Mouse (Mus musculus): ENCODE measurements around the gene Efhc1.
"Not testable (repeated sequence)": the region's sequence is repeated elsewhere in the genome, so short reads cannot be mapped to it uniquely, and the experiment has no call there.

Efhc1 gene

DNA sequence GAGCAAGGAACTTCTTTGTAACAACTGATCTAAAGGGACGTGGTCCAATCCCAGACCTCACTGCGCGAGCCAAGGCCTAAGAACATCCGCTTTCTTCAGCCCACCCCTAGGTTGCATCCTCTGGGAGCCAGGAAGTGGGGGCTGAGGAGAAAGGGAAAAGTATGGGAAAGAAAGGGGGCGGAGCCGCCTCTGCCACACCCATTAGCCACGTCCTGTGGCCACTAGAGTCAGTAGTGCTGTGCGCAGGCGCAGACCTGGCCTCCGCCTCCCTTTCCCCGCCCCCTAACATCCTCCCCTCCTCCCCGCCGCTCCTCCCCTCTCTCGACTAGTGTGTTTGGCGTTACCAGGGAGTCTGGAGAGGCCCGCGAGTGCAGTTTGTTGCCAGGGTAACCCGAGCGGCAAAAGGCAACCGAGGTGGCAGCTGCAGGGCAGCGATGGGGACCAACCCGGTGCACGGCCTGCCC lies at the start of gene Efhc1:
TSS of gene Efhc1 (plus strand) at position 327 of the 464 bp plus-strand sequence.
- DNase-seq (ENCODE audit: low read depth, low spot score): peak; percentile 96

DNA sequence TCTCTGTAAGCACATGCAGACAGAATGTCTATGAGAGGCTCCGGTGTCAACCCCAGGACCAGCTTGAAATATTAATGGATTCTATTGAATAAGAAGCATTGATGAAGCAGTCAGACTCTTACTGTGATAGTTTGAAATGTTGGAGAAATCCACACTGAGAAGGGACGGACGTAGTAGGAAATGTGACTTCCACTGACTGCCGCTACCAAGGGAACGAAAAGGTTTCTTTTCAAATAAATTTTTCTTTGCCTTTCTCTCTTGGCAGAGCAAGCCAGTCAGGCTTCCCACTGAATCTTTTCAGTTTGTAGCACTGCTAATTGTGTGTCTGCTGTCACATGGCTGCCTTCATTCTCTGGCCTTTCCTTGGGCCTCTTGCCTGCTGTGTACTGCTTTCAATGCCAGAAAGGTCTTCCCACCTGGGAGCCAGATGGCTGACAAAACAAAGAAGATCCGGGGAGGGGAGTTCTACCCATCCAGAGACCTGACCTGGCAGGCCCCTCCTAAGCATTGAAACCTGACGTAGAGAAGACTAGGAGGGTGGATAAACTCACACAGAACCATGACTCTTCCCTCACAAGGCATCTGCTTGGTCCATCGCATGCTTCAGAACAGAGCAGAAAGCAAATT lies 45.8 kb upstream of the Efhc1 start:
- no peak for DNase-seq (ENCODE audit: low read depth, low spot score)

DNA sequence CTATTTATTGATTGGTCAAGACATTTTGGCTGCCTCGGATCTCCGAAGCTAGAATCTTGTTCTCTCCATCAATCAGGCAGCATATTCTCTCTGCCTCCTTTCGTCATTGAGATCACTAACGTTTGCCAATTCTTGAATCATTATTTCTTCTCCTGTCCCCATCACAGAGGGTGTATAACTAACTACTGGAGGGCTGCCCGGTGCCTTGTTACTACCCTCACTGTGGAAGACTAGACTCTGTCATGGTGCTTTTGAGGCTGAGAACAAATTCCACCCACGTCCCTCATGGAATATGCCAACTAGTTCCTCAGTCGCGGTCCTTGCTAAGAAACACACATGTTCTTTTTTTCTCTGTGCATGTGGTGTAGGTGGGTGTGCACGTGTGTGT lies 45.3 kb upstream of the Efhc1 start:
- DNase-seq (ENCODE audit: low read depth, low spot score): no peak

DNA sequence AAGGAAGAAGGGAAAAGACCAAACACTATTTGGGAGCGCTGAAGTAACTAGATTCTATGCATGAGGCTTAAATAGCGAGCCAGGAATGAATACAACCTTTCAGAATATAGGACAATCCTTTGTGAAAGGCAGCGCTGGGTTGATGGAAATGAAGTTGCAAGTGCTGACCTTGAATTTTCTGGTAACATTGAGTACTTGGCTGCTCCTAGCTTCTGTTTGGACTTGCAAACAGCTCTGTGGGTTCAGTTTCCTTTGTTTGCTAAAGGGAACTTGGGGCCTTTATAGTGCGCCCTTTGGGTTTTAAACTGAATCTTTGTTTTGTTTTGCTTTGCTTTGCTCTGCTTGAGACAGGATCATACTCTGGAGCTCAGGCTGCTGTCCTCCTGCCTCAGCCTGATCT lies 42.9 kb upstream of the Efhc1 start:
- DNase-seq (ENCODE audit: low read depth, low spot score): no peak

DNA sequence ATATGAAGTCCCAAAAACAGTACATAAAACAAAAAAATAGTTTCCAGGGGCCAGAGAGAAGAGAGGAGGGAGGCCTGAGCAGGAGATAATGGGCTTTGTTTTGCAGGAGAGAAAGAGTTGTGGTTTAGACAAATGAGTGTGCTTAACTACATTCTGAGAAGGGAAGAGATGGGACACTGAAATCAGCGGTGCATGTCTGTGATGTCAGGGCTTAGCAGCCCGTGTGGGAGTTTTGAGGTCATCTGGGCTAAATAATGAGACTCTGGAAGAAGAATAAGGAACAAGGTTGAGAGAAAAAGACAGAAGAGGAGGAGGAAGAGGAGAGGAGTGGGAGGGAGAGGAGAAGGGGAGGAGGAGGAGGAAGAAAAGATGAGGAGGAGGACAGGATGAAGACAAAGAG lies 39.3 kb upstream of the Efhc1 start:
- DNase-seq (ENCODE audit: low read depth, low spot score): no peak

DNA sequence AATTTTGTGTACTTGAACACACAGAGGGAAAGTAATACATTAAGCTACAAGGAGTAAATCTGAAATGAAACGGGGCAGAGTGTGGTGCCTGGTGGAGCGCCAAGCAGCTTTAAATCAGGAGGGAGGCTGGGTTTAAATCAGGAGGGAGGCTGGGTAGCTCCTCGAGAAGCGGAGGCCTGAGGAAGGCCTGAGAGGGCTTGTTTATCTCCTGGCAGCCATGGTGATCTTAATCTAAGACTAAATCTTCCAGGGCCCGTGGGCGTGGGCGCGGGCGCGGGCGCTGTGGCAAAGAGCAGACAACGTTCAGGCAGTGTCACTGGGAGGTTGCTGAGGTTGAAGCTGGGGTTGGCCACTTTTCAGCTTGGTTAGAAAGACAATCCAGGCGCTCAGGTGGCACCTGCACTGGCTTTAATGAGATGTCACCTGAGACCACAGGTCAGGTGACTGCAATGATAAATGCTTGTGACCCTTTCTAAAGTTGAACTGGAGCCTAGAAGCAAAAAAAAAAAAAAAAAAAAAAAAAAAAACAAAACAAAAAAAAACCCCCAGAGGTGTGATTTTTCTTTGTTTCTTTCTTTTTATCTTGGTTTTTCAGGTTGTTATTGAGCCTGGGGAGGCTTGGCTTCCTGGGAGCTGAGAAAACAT lies 38.8 kb upstream of the Efhc1 start:
- DNase-seq (ENCODE audit: low read depth, low spot score): no peak

DNA sequence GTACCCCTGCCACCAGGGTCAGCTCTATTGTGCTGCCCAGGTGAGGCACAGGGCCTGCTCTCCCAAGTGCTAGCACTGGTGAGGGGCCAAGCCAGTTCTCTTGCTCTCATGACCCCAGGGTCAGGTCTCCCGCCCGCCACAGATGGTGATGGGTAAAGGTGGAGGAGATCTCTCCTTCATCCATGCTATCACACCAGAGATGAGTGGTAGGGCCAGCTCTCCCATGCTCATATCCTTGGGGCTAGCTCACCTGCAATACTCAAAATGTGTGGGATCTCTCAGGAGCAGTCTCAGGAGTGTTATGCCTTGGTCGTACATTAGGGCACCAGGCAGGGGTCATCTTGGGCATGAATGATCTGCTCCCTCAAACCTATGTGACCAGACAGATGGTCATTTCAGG lies 36.7 kb upstream of the Efhc1 start:
- DNase-seq (ENCODE audit: low read depth, low spot score): no peak

DNA sequence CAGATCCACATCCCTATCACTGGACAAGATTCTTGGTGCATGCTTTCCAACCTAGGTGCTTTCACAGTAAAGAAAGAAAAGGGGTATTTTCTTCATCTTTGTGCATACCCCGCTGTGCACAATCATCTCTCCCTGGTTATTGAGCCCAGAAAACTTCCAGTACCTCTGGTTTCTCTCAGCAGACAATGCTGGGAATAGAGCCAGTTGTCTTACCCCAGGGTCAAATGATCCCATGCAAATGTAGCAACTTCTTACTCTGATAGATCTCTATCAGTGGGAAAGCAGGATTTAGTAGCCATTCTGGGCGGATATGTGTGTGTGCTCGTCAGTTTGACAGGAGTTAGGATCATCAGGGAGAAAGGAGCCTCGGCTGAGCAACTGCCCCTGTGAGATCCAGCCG lies 35.8 kb upstream of the Efhc1 start:
- DNase-seq (ENCODE audit: low read depth, low spot score): no peak

DNA sequence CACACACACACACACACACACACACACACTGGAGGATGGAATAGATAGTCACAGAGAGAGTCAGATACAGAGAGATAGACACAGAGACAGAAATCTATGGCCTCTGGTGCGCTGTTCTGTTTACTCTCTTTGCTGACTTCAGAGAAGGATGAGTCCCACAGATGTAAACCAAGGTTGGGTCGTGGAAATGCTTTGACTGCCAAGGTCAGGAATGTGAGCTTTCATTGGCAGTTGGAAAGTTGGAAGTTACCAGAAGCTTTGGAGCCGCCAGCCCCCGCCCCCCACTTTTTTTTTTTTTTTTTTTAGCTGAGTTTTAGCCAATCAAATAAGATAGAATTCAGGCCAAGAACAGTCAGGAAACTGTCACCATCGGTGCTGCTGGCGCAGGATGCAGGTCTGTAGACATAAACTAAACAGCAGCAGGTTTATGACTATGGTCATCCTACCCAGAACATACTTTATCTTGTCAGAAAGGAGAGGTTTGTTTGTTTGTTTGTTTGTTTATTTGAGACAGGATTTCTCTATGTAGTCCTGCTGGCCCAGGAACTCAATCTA lies 33.9 kb upstream of the Efhc1 start:
- DNase-seq (ENCODE audit: low read depth, low spot score): no peak

DNA sequence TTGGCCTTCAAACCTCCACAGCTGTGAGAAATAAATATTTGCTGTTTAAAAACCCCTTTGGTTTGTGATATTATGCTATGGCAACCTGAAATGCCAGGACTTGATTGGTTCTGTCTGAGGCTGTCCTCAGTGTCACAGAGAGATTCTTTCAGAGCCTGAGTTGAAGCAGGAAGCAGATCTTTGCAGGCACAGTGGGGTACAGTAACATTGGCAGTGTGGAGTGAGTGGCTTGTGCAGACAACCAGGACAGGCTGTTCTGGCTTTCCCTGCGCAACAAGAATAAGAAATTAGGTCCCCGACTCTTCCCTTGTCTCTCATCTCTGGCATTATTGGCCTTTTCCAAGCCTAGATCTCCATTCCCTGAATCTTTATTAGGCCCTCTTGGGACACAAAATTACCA lies 31.7 kb upstream of the Efhc1 start:
- no peak for DNase-seq (ENCODE audit: low read depth, low spot score)

DNA sequence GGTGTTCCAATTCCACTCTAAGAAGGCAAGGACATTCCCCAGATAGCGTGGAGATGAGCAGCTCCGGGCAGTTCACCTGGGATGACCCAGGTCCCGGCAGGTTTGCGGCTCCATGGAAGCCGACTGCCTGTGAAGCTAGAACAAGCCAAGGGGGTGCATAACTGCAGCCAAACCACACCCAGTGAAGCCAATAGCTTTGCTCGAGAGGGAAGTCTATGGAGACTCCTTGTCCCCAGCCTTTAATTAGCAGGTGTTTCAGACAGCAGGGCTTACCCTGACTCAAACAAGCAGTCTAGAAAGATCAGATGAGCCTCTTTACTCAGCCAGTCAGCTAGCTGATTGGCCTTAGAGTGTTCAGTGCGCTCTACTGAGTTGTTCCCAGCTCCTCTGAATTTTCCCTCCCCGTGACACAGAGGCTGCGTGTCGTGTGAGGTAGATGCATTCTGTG lies 30.3 kb upstream of the Efhc1 start:
- no peak for DNase-seq (ENCODE audit: low read depth, low spot score)

DNA sequence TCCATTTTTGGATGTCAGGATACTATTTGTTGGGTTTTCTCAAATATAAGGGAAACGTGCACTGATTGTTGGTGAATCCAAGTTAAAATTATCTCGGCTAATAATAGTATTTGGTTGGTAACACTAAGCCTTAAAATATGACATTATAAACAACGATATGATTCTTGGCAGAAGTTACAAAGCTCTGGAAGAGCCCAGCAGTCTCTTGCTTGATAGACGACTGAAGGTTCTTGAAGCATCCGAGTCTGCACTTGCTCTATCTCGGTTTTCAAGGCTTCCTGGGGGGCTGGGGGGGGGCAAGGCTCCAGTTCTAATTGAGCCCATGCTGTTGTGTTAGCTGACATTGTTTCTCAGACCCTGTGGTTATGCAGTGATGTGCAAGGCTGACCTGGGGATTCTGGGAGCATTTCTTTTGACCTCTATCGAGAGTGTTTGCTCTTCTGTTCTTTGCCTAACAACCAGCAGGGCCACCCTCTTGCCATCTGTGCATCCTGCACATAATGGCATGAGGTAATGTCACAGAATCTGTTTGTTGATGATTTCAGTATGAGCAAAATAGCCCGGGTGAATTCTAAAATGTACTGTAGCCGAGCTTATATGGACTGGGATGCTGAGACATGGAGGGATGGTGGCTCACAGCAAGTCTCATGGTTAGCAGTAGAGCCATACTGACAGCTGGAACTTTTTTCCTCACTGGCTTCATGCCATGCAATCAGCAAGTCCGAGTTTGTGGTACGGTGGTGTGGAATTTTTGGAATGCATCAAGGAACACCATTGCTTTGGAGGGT lies 28.6 kb upstream of the Efhc1 start:
- no peak for DNase-seq (ENCODE audit: low read depth, low spot score)

DNA sequence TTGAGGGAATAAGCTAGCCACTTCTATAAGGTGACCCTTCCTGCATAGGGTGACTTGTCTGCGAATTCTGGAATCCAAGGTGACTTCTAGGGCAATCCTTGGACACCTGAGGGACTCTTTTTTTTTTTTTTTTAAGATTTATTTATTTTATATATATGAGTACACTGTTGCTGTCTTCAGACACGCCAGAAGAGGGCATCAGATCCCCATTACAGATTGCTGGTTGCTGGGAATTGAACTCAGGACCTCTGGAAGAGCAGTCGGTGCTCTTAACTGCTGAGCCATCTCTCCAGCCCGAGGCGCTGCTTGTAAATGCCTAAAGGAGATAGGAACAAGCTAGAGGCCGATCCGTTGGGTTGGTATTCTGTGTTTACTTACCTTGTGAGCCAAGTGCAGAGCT lies 26.1 kb upstream of the Efhc1 start:
- DNase-seq (ENCODE audit: low read depth, low spot score): not testable (repeated sequence)

DNA sequence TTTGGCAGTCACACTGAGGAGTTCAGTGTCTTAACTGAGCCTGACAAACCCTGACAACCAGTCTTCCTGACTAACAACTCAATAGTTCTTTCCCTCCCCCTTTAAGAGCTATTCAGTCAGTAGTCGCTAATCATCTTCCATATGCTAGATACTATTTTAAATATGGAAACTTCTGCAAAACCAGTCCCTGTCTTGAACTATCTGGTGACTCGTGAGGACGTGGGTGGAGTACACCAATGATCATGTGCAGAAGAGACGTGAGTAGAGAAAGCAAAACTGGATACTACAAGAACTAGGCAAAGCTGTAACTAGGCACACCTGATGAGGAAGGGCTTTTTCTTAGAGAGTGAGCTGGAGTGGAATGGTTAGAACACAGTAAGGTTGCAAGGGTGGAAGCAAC lies 25.5 kb upstream of the Efhc1 start:
- DNase-seq (ENCODE audit: low read depth, low spot score): no peak

DNA sequence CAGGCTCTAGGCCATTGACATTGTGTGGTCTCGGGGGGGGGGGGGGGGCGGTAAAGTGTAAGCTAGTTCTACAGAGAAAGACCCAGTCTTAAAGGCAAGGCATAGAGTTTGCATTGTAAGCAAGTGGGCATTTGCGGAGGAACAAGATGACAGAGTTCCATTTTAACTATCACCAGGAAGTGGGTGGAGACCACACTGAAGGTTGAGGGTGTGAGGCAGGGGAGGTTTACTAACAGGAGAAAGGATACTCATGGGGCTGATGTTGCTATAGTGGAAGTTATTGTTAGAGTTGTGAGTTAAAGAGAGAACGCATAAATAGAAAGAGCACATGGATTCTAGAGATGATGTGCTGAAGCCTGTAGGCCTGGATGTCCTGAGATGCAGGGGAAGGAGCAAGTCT lies 25.1 kb upstream of the Efhc1 start:
- no peak for DNase-seq (ENCODE audit: low read depth, low spot score)

DNA sequence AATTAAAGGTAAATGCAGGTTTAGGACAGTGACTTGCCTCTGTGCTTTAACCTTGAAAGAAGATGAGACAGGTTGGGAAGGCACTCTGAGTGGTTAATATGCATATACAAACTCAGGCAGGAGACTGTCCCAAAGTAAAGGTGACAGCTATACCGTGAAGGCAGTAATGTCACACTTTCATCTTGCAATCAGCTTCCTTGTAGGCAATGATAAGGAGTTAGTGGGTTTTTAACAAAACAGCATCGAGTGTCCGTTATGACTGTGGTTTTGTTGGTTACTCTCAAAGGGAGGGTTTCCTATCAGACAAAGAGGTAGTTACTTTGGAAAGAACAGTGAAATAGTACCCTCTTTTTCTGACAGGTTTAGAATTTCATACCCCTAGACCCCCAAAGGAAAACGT lies 22.9 kb upstream of the Efhc1 start:
- DNase-seq (ENCODE audit: low read depth, low spot score): no peak

DNA sequence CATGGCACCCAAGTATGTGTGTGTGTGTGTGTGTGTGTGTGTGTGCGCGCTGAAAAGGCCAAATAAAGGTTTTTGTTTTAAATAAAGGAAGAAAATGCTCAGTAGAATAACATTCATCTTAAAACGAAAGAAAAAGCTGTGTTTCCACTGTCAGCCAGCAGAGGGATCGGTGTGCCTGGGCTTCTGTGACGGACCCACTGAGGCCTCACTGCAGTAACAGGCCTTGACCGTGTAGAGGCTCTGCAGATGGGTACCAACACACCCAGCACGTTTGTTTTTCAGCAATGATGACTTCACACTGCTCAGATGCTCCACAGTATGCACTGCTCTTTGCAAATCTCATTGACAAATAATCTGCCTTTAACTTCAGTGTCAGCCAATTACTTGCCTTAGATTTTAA lies 18.0 kb upstream of the Efhc1 start:
- peak; percentile 72 for DNase-seq (ENCODE audit: low read depth, low spot score)

DNA sequence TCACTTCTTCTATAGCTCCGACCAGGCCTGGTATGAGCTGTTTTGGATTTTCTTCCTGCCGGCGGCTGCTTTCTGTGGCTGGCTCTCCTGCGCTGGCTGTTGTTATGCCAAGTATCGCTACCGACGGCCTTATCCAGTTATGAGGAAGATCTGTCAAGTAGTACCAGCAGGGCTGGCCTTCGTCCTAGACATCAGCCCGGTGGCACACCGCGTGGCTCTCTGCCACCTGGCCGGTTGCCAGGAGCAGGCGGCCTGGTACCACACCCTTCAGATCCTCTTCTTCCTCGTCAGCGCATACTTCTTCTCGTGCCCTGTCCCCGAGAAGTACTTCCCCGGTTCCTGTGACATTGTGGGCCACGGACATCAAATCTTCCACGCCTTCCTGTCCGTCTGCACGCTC lies 16.3 kb upstream of the Efhc1 start:
- DNase-seq (ENCODE audit: low read depth, low spot score): no peak

DNA sequence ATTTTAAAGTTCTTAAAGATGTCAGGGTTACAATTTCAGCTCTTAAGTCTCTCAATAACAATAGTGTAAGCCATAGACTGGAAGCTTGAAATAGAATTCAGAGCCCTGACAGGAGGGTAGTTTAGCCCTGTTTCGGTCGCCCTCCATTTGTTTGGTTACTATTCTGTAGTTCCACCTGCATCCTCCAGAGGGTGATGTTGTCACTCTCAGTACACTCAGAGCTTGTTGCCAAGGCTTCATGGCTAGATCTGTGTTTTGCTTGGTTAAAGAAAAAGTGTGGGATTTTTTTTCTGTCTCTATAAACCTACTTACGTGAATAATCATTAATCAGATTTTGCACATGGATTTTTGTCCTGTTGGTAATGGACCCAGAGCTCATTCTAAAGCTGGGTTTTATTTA lies 12.4 kb upstream of the Efhc1 start:
- DNase-seq (ENCODE audit: low read depth, low spot score): peak; percentile 72

DNA sequence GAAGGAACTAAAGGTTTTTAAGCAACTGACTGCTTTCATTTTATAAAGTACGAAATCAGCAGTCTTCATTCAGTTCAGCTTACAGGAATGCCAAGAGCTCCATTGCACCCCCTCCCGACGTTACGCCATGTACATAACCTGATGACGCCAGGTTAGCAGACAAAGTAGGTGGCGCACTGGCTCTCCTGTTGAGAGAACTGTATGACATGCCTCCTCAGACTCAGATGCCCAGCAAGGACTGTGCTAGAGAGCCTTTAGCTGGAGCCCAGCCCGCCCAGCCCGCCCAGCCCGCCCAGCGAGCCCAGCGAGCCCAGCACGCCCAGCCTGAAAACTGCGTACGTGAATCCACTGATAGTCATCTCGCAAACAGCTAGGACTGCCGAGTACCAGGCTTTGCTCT lies 11.3 kb upstream of the Efhc1 start:
- DNase-seq (ENCODE audit: low read depth, low spot score): no peak

DNA sequence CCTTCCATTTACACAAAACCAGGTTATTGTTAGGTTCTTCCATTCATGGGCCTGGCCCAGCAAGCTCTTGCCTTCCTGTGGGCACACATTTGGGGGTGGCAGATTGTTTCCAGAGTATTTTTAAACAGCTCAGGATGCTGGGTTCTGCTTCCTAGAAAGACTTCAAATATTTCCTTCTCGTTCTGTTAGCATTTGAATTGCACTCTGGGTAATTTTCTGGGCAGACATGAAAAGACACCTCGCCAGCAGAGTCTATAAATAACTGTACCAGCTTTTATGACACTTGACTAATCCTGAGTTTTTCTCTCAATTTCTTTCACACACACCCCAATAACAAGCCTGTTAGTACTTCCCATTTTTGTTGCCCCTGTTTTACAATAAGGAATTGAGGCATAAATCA lies 10.1 kb upstream of the Efhc1 start:
- no peak for DNase-seq (ENCODE audit: low read depth, low spot score)

DNA sequence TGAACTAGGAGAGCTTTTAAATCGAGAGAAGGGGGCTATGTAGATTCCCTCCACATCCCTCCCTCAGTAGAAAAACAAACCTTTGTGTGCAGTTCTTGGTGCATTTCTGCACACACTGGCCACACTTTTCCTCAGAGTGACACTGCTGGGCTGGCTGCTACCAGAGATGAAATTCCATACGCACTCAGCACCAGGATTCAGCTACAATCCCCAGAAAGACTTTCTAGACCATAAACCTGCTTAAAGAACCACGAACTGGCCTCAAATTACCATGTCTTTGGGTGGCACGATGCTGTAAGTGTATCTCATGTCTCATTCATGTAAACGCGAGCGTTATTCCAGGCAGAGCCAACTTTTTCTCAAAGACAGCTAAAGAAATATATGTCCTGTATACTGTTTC lies 9.6 kb upstream of the Efhc1 start:
- no peak for DNase-seq (ENCODE audit: low read depth, low spot score)

DNA sequence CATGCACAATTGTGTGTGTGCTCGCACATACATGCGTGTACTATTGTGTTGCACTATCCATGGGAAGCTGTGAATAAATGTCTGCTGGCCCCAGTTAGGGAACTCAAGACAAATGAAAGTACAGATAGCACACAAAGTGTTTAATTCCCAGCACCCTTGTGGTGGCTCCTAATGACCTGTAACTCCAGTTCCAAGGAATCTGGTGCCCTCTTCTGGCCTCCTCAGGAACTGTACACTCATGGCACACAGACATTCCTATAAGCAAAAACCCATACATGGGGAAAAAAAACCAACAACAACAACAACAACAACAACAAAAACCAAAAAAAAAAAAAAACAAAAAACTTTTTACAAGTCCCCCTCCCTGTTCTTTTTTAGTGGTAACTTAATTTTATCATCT lies 8.4 kb upstream of the Efhc1 start:
- DNase-seq (ENCODE audit: low read depth, low spot score): no peak
